Mouse (Mus musculus) intestine, postnatal 0 days (tissue): ENCODE results near the gene Shoc2. TPM values are rescaled to one million over a fixed set of nuclear protein-coding genes. Genes with fewer than 3 reads are reported as not detected.
"Not testable (repeated sequence)": the region's sequence is repeated elsewhere in the genome, so short reads cannot be mapped to it uniquely, and the experiment has no call there.

Source experiments
- ATAC-seq: fragments of 200-750 bp; cut with Nextera tagmentation; 2 replicates; pipeline ENCODE4 v1.8.0; 2017; ENCODE audit warnings: mild to moderate bottlenecking, moderate TSS enrichment, moderate library complexity
- H3K27ac ChIP-seq: fragments of 300-500 bp; sonication (generic); 2 replicates; pipeline ENCODE4 v1.5.1; 2014; ENCODE audit warnings: mild to moderate bottlenecking, low read depth, low read length, moderate library complexity
- H3K27me3 ChIP-seq: fragments of 300-500 bp; sonication (generic); replicated peaks from 2 replicates; pipeline ENCODE4 v1.6.1; 2014; ENCODE audit warnings: low read length, mixed read lengths; ENCODE audit not compliant: control insufficient read depth, insufficient read depth
- H3K36me3 ChIP-seq: fragments of 300-500 bp; sonication (generic); 2 replicates; pipeline ENCODE4 v1.6.1; 2014; ENCODE audit warnings: mild to moderate bottlenecking, moderate library complexity; ENCODE audit not compliant: control insufficient read depth, insufficient read depth
- H3K4me1 ChIP-seq: fragments of 300-500 bp; sonication (generic); replicated peaks from 2 replicates; pipeline ENCODE4 v1.6.1; 2014; ENCODE audit warnings: antibody characterized with exemption, low read length, mixed read lengths; ENCODE audit not compliant: control insufficient read depth, insufficient read depth
- H3K4me2 ChIP-seq: fragments of 300-500 bp; sonication (generic); replicated peaks from 2 replicates; pipeline ENCODE4 v1.6.1; 2014; ENCODE audit warnings: low read depth, mild to moderate bottlenecking, moderate library complexity
- H3K4me3 ChIP-seq: fragments of 300-500 bp; sonication (generic); 2 replicates; pipeline ENCODE4 v1.5.1; 2014; ENCODE audit warnings: low read depth, low read length
- H3K9ac ChIP-seq: fragments of 300-500 bp; sonication (generic); 2 replicates; pipeline ENCODE4 v1.6.1; 2014; ENCODE audit warnings: mild to moderate bottlenecking, low read depth, low read length
- H3K9me3 ChIP-seq: fragments of 300-500 bp; sonication (generic); 2 replicates; pipeline ENCODE4 v1.6.1; 2016; ENCODE audit warnings: mixed run types; ENCODE audit not compliant: control insufficient read depth
- CTCF ChIP-seq: sonication (generic); IDR thresholded peaks from 2 replicates; pipeline ENCODE4 v1.5.1; 2016; ENCODE audit warnings: low read depth, mild to moderate bottlenecking, control low read depth, antibody characterized with exemption, moderate library complexity
- WGBS: fragments of 180-500 bp; shearing (Covaris S2); extraction: QIAGEN DNeasy Blood & Tissue Kit; methylation state at CpG from one replicate; pipeline ENCODE4 v1.1.7; 2014; 5-methylcytosine and 5-hydroxymethylcytosine counted together
- polyA plus RNA-seq: library from polyadenylated mRNA; unstranded; fragments of >200 nt; fragmentation: Nextera tagmentation; extraction: Ambion mirVana; gene quantifications from 2 replicates; pipeline ENCODE4 v1.2.1, GENCODE M21; 2015

The Shoc2 gene
- polyA plus RNA-seq, 1 experiment from 2014 or later, result 26.1 TPM

DNA sequence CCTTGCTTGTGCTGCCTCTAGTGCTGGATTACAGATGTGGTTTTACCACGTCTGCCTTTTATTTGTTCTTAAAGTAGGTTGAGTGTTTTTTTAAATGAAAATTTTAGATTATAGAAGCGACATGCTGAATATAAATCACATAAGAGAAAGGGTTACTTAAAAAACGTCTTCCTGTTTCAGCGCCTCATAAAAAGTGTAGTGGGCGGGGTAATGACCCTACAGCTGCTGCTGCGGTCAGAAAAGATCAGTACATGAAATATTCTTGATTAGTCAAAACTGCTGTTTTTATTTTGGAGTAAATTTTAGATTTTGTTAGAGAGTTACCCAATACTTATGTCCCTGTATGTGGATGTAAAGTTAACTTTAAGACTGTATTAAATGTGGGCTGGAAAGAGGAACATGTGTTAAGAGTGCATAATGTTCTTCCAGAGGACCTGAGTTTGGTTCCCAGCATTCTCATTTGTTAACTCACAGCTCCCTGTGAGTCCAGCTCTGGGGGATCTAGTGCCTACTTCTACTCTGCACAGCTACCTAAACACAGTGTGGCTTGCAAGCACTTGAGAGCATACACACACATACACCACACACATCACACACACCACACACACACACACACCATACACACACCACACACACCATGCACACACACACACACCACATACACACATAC, 37.9 kb upstream of the Shoc2 start:
- peak overlapping the region; percentile 82 for H3K4me3 ChIP-seq
- ATAC-seq, result no peak
- peaks cover 9% of the 10 kb centered on the region; the same call in 1 of the 2 replicates for H3K36me3 ChIP-seq
- peak; percentile 33 for TF ChIP-seq CTCF
- 0 out of 2 replicates have a peak, but pooled peaks cover 7% of the 10 kb centered on the region for H3K4me1 ChIP-seq
- H3K4me2 ChIP-seq, result peak overlapping the region; percentile 82
- H3K27ac ChIP-seq, result no peak overlapping the region
- 17% methylated on average over 6 of the region's 6 CpGs for WGBS
- no peaks in the 10 kb centered on the region for H3K27me3 ChIP-seq
- no peaks in the 10 kb centered on the region for H3K9me3 ChIP-seq
- H3K9ac ChIP-seq, result no peak overlapping the region

DNA sequence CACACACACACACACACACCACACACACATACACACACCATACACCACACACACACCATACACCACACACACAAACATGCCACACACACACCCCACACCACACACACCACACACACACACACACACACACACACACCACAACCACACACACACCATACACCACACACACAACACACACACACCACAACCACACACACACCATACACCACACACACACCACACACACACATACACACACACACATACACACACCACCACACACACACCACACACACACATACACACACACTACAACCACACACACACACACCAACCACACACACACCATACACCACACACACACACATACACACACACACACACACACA, 37.4 kb upstream of the Shoc2 start:
- not testable (repeated sequence) for H3K27me3 ChIP-seq, H3K4me1 ChIP-seq, H3K4me3 ChIP-seq, H3K27ac ChIP-seq, ATAC-seq, H3K9me3 ChIP-seq, H3K4me2 ChIP-seq, H3K9ac ChIP-seq
- peaks cover 13% of the 10 kb centered on the region; the same call in 1 of the 2 replicates for H3K36me3 ChIP-seq

DNA sequence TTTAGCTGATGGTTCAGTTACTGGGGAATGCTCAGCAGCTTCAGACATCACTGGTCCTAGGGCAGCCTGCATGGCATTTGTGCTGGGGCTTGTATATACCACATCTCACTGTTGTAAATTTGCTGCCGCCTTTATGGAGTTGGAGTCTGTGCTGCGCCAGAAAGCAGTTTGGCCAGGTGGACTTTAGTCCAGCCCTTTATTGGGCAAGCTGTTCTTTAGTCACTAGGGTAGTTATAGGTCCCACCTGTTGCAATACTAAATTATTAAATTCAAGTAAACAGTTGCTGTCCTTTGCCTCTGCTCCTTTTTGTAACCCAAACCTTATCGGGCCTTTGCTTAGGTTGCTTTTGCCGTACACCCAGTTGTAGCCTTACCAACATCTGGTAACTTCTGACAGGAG, 29.2 kb upstream of the Shoc2 start:
- Histone ChIP-seq H3K36me3 (peaks cover 66% of the 10 kb centered on the region), H3K9ac (no peak overlapping the region), H3K27ac (no peak overlapping the region), H3K27me3 (no peaks in the 10 kb centered on the region), H3K9me3 (no peaks in the 10 kb centered on the region), H3K4me2 (no peak overlapping the region), H3K4me3 (no peak overlapping the region), H3K4me1 (no peaks in the 10 kb centered on the region)
- no peak for ATAC-seq
- 81% methylated on average over 4 of the region's 4 CpGs for WGBS
- no peak for TF ChIP-seq CTCF

DNA sequence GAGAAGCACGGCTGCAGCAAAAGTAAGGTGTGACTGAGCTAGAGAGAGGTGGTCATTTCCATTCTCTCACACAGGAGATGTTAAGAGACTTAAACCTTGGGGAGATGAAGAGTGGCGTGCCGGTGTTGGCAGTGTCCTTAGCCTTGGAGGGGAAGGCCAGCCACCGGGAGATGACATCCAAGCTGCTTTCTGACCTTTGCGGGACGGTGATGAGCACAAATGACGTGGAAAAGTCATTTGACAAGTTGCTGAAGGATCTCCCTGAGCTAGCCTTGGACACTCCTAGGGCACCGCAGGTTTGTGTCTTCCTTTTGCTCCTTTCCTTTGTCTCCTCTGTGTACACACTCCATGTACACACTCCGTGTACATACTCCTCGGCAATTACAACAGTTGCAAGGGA, 24.6 kb upstream of the Shoc2 start:
- no peaks in the 10 kb centered on the region for H3K27me3 ChIP-seq
- TF ChIP-seq CTCF, result no peak
- no peak overlapping the region for H3K27ac ChIP-seq
- H3K4me1 ChIP-seq, result no peaks in the 10 kb centered on the region
- no peak overlapping the region for H3K4me3 ChIP-seq
- no peak for ATAC-seq
- no peak overlapping the region for H3K9ac ChIP-seq
- no peak overlapping the region for H3K4me2 ChIP-seq
- no peaks in the 10 kb centered on the region for H3K9me3 ChIP-seq
- WGBS, result 80% methylated on average over 10 of the region's 10 CpGs
- H3K36me3 ChIP-seq, result peaks cover 67% of the 10 kb centered on the region

DNA sequence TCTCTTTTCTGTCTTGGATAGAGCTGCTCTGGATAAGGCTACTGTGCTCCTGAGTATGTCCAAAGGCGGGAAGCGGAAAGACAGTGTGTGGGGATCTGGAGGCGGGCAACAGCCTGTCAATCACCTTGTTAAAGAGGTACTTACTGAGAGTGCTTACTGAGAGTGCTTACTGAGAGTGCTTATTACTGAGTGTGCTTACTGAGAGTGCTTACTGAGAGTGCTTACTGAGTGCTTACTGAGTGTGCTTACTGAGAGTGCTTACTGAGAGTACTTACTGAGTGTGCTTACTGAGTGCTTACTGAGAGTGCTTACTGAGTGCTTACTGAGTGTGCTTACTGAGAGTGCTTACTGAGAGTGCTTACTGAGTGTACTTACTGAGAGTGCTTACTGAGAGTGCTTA, 22.1 kb upstream of the Shoc2 start:
- not testable (repeated sequence) for H3K4me1 ChIP-seq, H3K4me3 ChIP-seq, H3K4me2 ChIP-seq, ATAC-seq, H3K9me3 ChIP-seq, H3K9ac ChIP-seq, H3K27me3 ChIP-seq, H3K27ac ChIP-seq
- WGBS, result 91% methylated on average over 3 of the region's 3 CpGs
- peaks cover 58% of the 10 kb centered on the region for H3K36me3 ChIP-seq

DNA sequence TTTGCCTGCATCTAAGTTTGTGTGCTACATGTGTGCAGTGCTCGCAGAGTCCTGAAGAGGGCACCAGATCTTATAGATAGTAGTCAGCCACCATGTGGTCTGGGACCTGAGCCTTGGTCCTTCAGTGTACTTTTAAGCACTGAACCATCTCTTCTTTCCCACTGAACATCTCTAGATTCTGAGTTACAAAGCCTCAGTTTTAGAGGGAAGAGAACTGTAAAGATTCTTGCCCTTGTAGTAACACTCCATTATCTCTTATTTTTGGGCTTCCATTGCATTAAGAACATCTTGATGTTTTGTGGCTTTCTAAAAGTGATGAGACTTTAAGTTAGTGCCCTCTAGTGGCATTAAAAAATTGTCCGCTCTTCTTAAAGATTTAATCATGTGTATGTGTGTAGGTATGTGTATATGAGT, 18.8 kb upstream of the Shoc2 start:
- Histone ChIP-seq H3K9me3 (no peaks in the 10 kb centered on the region), H3K36me3 (peaks cover 60% of the 10 kb centered on the region), H3K4me1 (no peaks in the 10 kb centered on the region), H3K9ac (no peak overlapping the region), H3K27me3 (no peaks in the 10 kb centered on the region), H3K4me3 (no peak overlapping the region), H3K27ac (no peak overlapping the region), H3K4me2 (no peak overlapping the region)
- peak; percentile 57 for TF ChIP-seq CTCF
- ATAC-seq, result no peak
- 77% methylated on average over 2 of the region's 2 CpGs for WGBS

DNA sequence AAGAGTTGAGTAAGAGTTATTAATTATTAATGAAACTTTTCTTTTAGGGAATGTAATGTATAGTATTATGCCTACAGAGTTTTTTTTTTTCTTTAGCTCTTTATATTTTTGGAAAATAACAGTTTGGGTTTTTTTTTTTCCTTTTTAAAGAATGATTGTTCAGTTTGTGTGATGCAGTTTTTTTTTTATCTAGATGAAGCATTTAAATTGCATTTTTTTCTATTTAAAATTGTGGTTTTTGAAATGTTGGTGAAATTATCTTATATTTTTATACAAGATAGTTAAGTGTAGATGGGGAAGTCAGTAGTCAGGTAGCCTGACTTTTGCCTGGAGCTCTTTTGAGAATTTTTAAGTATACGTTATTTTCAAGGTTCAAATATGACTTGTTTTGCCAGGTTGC, 17.4 kb upstream of the Shoc2 start:
- Histone ChIP-seq H3K4me3 (no peak overlapping the region), H3K27ac (no peak overlapping the region), H3K4me1 (no peaks in the 10 kb centered on the region), H3K9ac (no peak overlapping the region), H3K36me3 (peaks cover 62% of the 10 kb centered on the region), H3K4me2 (no peak overlapping the region), H3K27me3 (no peaks in the 10 kb centered on the region), H3K9me3 (no peaks in the 10 kb centered on the region)
- no peak for ATAC-seq
- WGBS, result 86% methylated on average over 1 of the region's 1 CpGs
- no peak for TF ChIP-seq CTCF
